Mouse (Mus musculus): ENCODE measurements at regions not wholly inside any gene's neighbourhood (a gene's known extent, or its start where the extent isn't known, plus 50 kb on each side); places are given as distances from the start of the nearest gene placed in this dataset.

DNA sequence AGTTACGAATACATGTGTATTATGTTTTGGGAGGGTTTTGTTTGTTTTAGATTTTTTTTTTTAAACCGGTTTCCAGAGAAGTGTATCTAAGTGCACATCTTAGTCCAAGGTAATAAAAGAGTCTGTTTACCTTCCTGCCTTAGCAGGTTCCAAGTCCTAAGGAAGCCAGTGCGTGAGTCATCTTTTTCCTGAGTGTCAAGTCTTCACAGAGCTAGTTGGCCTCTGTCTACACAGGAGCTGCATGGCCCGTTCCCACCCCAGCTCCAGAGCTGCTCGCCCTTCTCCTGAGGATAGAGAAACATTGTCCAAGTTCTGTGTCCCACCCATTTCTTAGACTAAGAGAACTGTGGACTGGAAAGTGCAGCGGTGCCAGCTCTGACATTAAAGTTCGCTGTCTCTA is 192.6 kb downstream of the Sptssa start:
- H3K4me3 ChIP-seq (ENCODE audit: low read depth, low read length) = no peak overlapping the region
- DNase-seq (ENCODE audit: low spot score) (no peak), ATAC-seq (ENCODE audit: extremely low read depth, insufficient number of reproducible peaks, low FRiP score, poor library complexity, severe bottlenecking) (no peak)
- H3K27me3 ChIP-seq (ENCODE audit: insufficient read depth, low read length) = no peaks in the 10 kb centered on the region
- no peaks in the 10 kb centered on the region for H3K4me1 ChIP-seq (ENCODE audit: insufficient read depth, low read depth, low read length)
- peaks cover 39% of the 10 kb centered on the region for H3K9me3 ChIP-seq (replicated peaks)
- no peaks in the 10 kb centered on the region for H3K36me3 ChIP-seq (replicated peaks)
- TF ChIP-seq POLR2AphosphoS5 (IDR thresholded peaks at IDR 0.05; ENCODE audit: insufficient replicate concordance, low read depth, low read length) = no peak
- TF ChIP-seq GATA1 (IDR thresholded peaks at IDR 0.05; ENCODE audit: borderline replicate concordance, low read length) = no peak
- TF ChIP-seq GATA2 (IDR thresholded peaks at IDR 0.05; ENCODE audit: borderline replicate concordance, low read depth, low read length) = no peak
- no peak for TF ChIP-seq TAL1 (conservative IDR thresholded peaks at IDR 0.05; ENCODE audit: low read depth, low read length)
- no peak for TF ChIP-seq CTCF (IDR thresholded peaks at IDR 0.05; ENCODE audit: low read depth, low read length)

DNA sequence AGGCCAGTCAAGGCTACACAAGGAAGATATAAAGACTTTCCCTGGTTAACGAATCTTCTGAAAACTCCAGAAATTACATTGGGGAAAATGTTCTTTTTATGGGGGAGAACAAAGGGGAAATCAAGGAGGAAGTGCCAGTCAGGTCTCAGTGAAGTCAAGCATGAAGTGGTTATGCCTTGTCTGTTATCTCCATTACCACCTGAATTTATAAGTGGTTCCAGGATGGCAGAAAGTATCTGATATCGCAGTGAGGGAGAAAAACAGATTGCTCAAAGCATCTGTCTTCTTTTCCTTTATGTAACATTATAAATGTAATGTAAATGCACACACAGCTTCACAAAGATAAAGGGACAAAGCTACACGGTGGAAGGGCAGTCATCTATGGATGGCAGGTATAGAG is 195.0 kb downstream of the Sptssa start:
- H3K4me1 ChIP-seq (ENCODE audit: insufficient read depth, low read depth, low read length) = no peaks in the 10 kb centered on the region
- H3K36me3 ChIP-seq (replicated peaks) = no peaks in the 10 kb centered on the region
- H3K9me3 ChIP-seq (replicated peaks) = peaks cover 41% of the 10 kb centered on the region
- TF ChIP-seq GATA1 (IDR thresholded peaks at IDR 0.05; ENCODE audit: borderline replicate concordance, low read length) (no peak), TAL1 (conservative IDR thresholded peaks at IDR 0.05; ENCODE audit: low read depth, low read length) (no peak), POLR2AphosphoS5 (IDR thresholded peaks at IDR 0.05; ENCODE audit: insufficient replicate concordance, low read depth, low read length) (no peak), GATA2 (IDR thresholded peaks at IDR 0.05; ENCODE audit: borderline replicate concordance, low read depth, low read length) (no peak), CTCF (IDR thresholded peaks at IDR 0.05; ENCODE audit: low read depth, low read length) (no peak)
- H3K27me3 ChIP-seq (ENCODE audit: insufficient read depth, low read length) = no peaks in the 10 kb centered on the region
- ATAC-seq (ENCODE audit: extremely low read depth, insufficient number of reproducible peaks, low FRiP score, poor library complexity, severe bottlenecking) = peak; percentile 9; the same call in 1 of the 2 replicates
- H3K4me3 ChIP-seq (ENCODE audit: low read depth, low read length) = no peak overlapping the region
- no peak for DNase-seq (ENCODE audit: low spot score)

DNA sequence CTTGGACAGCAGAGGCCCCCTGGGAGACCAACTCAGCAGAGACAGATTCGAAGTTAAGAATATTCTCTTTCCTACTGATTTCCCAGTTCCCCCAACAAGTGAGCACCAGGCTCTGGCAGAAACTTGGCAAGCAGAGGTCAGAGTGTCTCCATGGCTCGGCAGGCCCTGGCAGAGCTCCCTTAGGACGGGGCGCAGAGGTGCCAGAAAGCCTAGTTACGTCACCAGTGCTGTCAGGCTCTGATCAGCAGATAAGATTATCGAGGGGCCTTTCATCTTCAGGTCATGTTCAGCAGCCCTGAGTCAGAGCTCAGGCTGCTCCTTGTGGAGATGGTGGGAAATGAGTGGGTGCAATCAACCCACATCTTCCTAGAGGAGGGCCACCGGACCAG is 196.2 kb downstream of the Sptssa start:
- ATAC-seq (ENCODE audit: extremely low read depth, insufficient number of reproducible peaks, low FRiP score, poor library complexity, severe bottlenecking) (no peak), DNase-seq (ENCODE audit: low spot score) (no peak)
- TF ChIP-seq POLR2AphosphoS5 (IDR thresholded peaks at IDR 0.05; ENCODE audit: insufficient replicate concordance, low read depth, low read length) (no peak), GATA1 (IDR thresholded peaks at IDR 0.05; ENCODE audit: borderline replicate concordance, low read length) (no peak), GATA2 (IDR thresholded peaks at IDR 0.05; ENCODE audit: borderline replicate concordance, low read depth, low read length) (no peak), TAL1 (conservative IDR thresholded peaks at IDR 0.05; ENCODE audit: low read depth, low read length) (no peak), CTCF (IDR thresholded peaks at IDR 0.05; ENCODE audit: low read depth, low read length) (no peak)
- no peaks in the 10 kb centered on the region for H3K27me3 ChIP-seq (ENCODE audit: insufficient read depth, low read length)
- H3K36me3 ChIP-seq (replicated peaks) = no peaks in the 10 kb centered on the region
- peaks cover 42% of the 10 kb centered on the region for H3K9me3 ChIP-seq (replicated peaks)
- H3K4me1 ChIP-seq (ENCODE audit: insufficient read depth, low read depth, low read length) = no peaks in the 10 kb centered on the region
- H3K4me3 ChIP-seq (ENCODE audit: low read depth, low read length) = no peak overlapping the region

DNA sequence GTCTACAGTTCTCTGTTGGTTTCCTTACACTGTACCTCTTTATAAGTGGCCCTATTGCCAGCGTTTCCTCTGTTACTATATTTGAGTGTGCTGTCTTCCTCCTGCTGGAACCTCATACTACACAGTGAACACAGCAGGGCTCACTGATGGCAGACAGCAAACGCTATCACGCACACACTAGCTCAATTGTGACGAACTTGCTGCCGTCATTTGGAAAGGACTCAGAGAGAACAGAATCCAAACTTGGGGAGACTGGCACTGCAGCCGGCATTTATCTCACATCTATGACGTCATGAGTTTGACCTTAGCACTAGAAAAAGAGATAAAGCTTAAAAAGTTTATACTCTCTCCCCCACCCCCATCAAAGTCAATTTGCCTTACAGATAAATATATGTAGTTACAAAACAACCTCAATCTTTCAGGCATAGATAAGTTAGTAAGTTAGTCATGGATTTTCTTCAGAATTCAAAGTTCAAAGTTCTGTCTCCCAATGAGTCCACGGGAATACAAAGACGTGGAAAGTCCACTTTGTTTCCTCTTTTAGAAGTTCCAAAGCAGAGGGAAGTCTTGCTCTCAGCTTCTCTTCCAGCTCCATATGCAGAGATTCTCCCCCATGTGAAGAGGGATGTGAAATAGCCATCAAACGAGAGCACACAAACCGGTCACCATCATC is 196.8 kb downstream of the Sptssa start:
- ATAC-seq (ENCODE audit: extremely low read depth, insufficient number of reproducible peaks, low FRiP score, poor library complexity, severe bottlenecking) = no peak
- Histone ChIP-seq H3K9me3 (replicated peaks) (peaks cover 41% of the 10 kb centered on the region), H3K27me3 (ENCODE audit: insufficient read depth, low read length) (no peaks in the 10 kb centered on the region), H3K4me3 (ENCODE audit: low read depth, low read length) (no peak overlapping the region), H3K4me1 (ENCODE audit: insufficient read depth, low read depth, low read length) (no peaks in the 10 kb centered on the region), H3K36me3 (replicated peaks) (no peaks in the 10 kb centered on the region)
- DNase-seq (ENCODE audit: low spot score) = no peak
- no peak for TF ChIP-seq CTCF (IDR thresholded peaks at IDR 0.05; ENCODE audit: low read depth, low read length)
- TF ChIP-seq TAL1 (conservative IDR thresholded peaks at IDR 0.05; ENCODE audit: low read depth, low read length) = no peak
- TF ChIP-seq POLR2AphosphoS5 (IDR thresholded peaks at IDR 0.05; ENCODE audit: insufficient replicate concordance, low read depth, low read length) = no peak
- no peak for TF ChIP-seq GATA2 (IDR thresholded peaks at IDR 0.05; ENCODE audit: borderline replicate concordance, low read depth, low read length)
- TF ChIP-seq GATA1 (IDR thresholded peaks at IDR 0.05; ENCODE audit: borderline replicate concordance, low read length) = no peak

DNA sequence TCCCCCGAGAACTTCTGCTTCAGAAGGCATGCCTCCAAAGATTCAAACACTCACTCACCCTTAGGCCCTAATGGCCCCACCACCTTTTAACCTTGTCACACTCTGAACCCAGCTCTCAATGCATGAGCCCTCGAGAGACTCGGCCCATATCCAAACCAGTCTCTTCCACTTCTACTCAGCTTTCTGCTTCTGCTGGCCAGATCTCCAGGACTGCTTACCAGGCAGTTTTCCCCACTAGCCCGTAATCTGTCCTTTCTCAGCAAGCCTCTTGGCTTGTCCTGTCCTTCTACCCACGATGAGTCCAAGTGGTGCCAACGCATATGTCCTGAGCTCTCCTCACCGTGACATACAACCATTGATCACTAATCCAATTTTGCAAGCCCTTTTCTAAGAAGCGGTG is 199.6 kb downstream of the Sptssa start:
- Histone ChIP-seq H3K4me1 (ENCODE audit: insufficient read depth, low read depth, low read length) (no peaks in the 10 kb centered on the region), H3K9me3 (replicated peaks) (peaks cover 45% of the 10 kb centered on the region), H3K4me3 (ENCODE audit: low read depth, low read length) (no peak overlapping the region), H3K36me3 (replicated peaks) (no peaks in the 10 kb centered on the region), H3K27me3 (ENCODE audit: insufficient read depth, low read length) (no peaks in the 10 kb centered on the region)
- TF ChIP-seq CTCF (IDR thresholded peaks at IDR 0.05; ENCODE audit: low read depth, low read length) (no peak), GATA1 (IDR thresholded peaks at IDR 0.05; ENCODE audit: borderline replicate concordance, low read length) (no peak), POLR2AphosphoS5 (IDR thresholded peaks at IDR 0.05; ENCODE audit: insufficient replicate concordance, low read depth, low read length) (no peak), GATA2 (IDR thresholded peaks at IDR 0.05; ENCODE audit: borderline replicate concordance, low read depth, low read length) (no peak), TAL1 (conservative IDR thresholded peaks at IDR 0.05; ENCODE audit: low read depth, low read length) (no peak)
- no peak for ATAC-seq (ENCODE audit: extremely low read depth, insufficient number of reproducible peaks, low FRiP score, poor library complexity, severe bottlenecking)
- no peak for DNase-seq (ENCODE audit: low spot score)

DNA sequence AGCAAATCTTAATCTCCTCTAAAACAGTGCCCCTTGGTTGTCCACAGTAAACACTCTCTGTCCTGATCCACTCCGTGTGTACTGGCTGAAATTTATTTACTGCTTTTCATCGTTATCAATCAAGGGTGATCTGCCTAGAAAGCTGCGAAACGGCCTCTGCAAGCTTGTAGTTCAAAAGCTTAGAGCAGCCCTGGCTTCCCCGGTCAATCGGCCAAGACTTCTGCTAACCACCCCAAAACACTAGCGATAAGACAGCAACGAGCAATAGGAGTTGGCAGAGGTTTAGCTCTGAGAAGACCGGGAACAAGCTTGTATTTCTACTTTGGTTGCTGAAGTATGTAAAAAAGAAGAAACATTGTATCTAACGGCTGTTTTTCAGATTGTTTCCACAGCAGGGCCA is 201.8 kb downstream of the Sptssa start:
- no peak for TF ChIP-seq POLR2AphosphoS5 (IDR thresholded peaks at IDR 0.05; ENCODE audit: insufficient replicate concordance, low read depth, low read length)
- no peak for TF ChIP-seq GATA1 (IDR thresholded peaks at IDR 0.05; ENCODE audit: borderline replicate concordance, low read length)
- TF ChIP-seq CTCF (IDR thresholded peaks at IDR 0.05; ENCODE audit: low read depth, low read length) = no peak
- TF ChIP-seq TAL1 (conservative IDR thresholded peaks at IDR 0.05; ENCODE audit: low read depth, low read length) = no peak
- TF ChIP-seq GATA2 (IDR thresholded peaks at IDR 0.05; ENCODE audit: borderline replicate concordance, low read depth, low read length) = no peak
- Histone ChIP-seq H3K4me1 (ENCODE audit: insufficient read depth, low read depth, low read length) (no peaks in the 10 kb centered on the region), H3K4me3 (ENCODE audit: low read depth, low read length) (no peak overlapping the region), H3K27me3 (ENCODE audit: insufficient read depth, low read length) (no peaks in the 10 kb centered on the region), H3K9me3 (replicated peaks) (peaks cover 43% of the 10 kb centered on the region), H3K36me3 (replicated peaks) (no peaks in the 10 kb centered on the region)
- ATAC-seq (ENCODE audit: extremely low read depth, insufficient number of reproducible peaks, low FRiP score, poor library complexity, severe bottlenecking) (no peak), DNase-seq (ENCODE audit: low spot score) (no peak)

Data from G1E (cell line).